Mouse (Mus musculus) intestine, embryonic 16.5 days (tissue): ENCODE measurements at regions not wholly inside any gene's neighbourhood (a gene's known extent, or its start where the extent isn't known, plus 50 kb on each side); places are given as distances from the start of the nearest gene placed in this dataset.

Source experiments
- ATAC-seq: fragments of 200-750 bp; cut with Nextera tagmentation; 2 replicates; pipeline ENCODE4 v1.8.0; 2017; ENCODE audit warnings: moderate TSS enrichment, moderate library complexity
- H3K27ac ChIP-seq: fragments of 300-500 bp; sonication (generic); 2 replicates; pipeline ENCODE4 v1.5.1; 2014; ENCODE audit warnings: mild to moderate bottlenecking, low read length
- H3K27me3 ChIP-seq: fragments of 300-500 bp; sonication (generic); replicated peaks from 2 replicates; pipeline ENCODE4 v1.6.1; 2014; ENCODE audit warnings: low read length, control low read depth, mixed read lengths; ENCODE audit not compliant: control insufficient read depth, insufficient read depth
- H3K36me3 ChIP-seq: fragments of 300-500 bp; sonication (generic); 2 replicates; pipeline ENCODE4 v1.6.1; 2014; ENCODE audit warnings: low read length, control low read depth; ENCODE audit not compliant: control insufficient read depth, insufficient read depth
- H3K4me1 ChIP-seq: fragments of 300-500 bp; sonication (generic); 2 replicates; pipeline ENCODE4 v1.6.1; 2014; ENCODE audit warnings: low read length, control low read depth, mixed read lengths; ENCODE audit not compliant: control insufficient read depth, insufficient read depth
- H3K4me2 ChIP-seq: fragments of 300-500 bp; sonication (generic); 2 replicates; pipeline ENCODE4 v1.6.1; 2014; ENCODE audit warnings: low read depth, low read length, control low read depth
- H3K4me3 ChIP-seq: fragments of 300-500 bp; sonication (generic); 2 replicates; pipeline ENCODE4 v1.5.1; 2014; ENCODE audit warnings: mild to moderate bottlenecking, low read length
- H3K9ac ChIP-seq: fragments of 300-500 bp; sonication (generic); 2 replicates; pipeline ENCODE4 v1.6.1; 2014; ENCODE audit warnings: low read depth, low read length
- H3K9me3 ChIP-seq: fragments of 300-500 bp; sonication (generic); 2 replicates; pipeline ENCODE4 v1.6.1; 2016; ENCODE audit warnings: low read length, control low read depth; ENCODE audit not compliant: control insufficient read depth
- WGBS: fragments of 180-500 bp; shearing (Covaris S2); extraction: QIAGEN DNeasy Blood & Tissue Kit; methylation state at CpG from one replicate; pipeline ENCODE4 v1.1.7; 2014; 5-methylcytosine and 5-hydroxymethylcytosine counted together

- Histone ChIP-seq H3K9ac (no peak overlapping the region), H3K4me2 (no peak overlapping the region), H3K4me3 (no peak overlapping the region), H3K9me3 (no peaks in the 10 kb centered on the region), H3K27me3 (no peaks in the 10 kb centered on the region), H3K4me1 (peaks cover 7% of the 10 kb centered on the region; the same call in 1 of the 2 replicates), H3K36me3 (no peaks in the 10 kb centered on the region), H3K27ac (peak overlapping the region; percentile 67)
- 51% methylated on average over 6 of the region's 6 CpGs for WGBS
- peak; percentile 44; the same call in 1 of the 2 replicates for ATAC-seq
Observed at GRCm38 (mm10) chr1:43338096-43338915, 106.1 kb upstream of the Nck2 start.

- no peak overlapping the region for H3K9ac ChIP-seq
- 0 out of 2 replicates have a peak, but pooled peaks cover 3% of the 10 kb centered on the region for H3K4me1 ChIP-seq
- no peak overlapping the region for H3K4me2 ChIP-seq
- H3K4me3 ChIP-seq = no peak overlapping the region
- H3K27ac ChIP-seq = no peak overlapping the region
- no peaks in the 10 kb centered on the region for H3K27me3 ChIP-seq
- ATAC-seq = no peak
- 94% methylated on average over 2 of the region's 2 CpGs for WGBS
- no peaks in the 10 kb centered on the region for H3K9me3 ChIP-seq
- H3K36me3 ChIP-seq = no peaks in the 10 kb centered on the region
Observed at GRCm38 (mm10) chr1:43342848-43343247, 101.5 kb upstream of the Nck2 start.

DNA sequence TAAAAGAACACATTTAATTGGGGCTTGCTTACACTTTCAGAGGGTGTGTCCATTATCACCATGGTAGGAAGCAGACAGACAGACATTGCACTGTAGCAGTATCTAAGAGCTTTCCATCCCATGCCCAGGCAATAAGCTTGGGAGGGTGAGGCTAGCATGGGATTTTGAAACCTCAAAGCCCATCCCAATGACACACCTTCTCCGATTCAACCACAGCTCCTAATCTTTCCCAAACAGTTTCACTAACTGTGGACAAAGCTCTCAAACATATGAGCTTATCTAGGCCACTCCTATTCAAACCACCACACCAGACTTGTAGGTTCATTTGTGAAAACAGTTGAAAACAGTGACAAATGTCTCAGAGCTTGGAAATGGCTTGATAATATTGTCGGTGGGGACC, 101.0 kb upstream of the Nck2 start:
- H3K4me2 ChIP-seq = no peak overlapping the region
- no peaks in the 10 kb centered on the region for H3K9me3 ChIP-seq
- no peak; the same call in 1 of the 2 replicates for ATAC-seq
- 82% methylated on average over 2 of the region's 2 CpGs for WGBS
- H3K27me3 ChIP-seq = no peaks in the 10 kb centered on the region
- no peak overlapping the region for H3K4me3 ChIP-seq
- no peak overlapping the region for H3K9ac ChIP-seq
- H3K36me3 ChIP-seq = no peaks in the 10 kb centered on the region
- H3K27ac ChIP-seq = no peak overlapping the region
- no peaks in the 10 kb centered on the region for H3K4me1 ChIP-seq

- ATAC-seq = no peak
- Histone ChIP-seq H3K36me3 (no peaks in the 10 kb centered on the region), H3K9me3 (no peaks in the 10 kb centered on the region), H3K4me2 (no peak overlapping the region), H3K27ac (no peak overlapping the region), H3K9ac (no peak overlapping the region), H3K27me3 (no peaks in the 10 kb centered on the region), H3K4me3 (no peak overlapping the region), H3K4me1 (no peaks in the 10 kb centered on the region)
- WGBS = 81% methylated on average over 5 of the region's 5 CpGs
Observed at GRCm38 (mm10) chr1:43344001-43344400, 100.4 kb upstream of the Nck2 start.

DNA sequence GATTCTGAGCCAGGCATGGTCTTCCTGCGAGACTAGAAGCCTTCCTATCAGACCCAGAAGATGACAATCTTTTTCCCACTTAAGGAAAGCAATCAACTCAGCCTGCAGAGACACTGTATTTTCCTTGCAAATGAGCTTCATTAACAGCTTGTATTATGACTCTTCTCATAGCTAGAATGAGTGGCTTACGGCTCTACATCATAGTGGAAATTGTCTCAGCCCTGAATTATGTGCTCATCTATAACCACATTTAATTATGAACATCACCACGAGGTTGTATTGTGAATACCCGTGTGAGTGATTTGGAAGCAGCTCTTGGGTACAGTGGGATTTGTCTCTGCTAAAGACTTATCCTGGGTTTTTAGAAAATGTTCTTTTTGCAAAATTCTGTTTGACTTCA, 97.2 kb upstream of the Nck2 start:
- no peaks in the 10 kb centered on the region for H3K27me3 ChIP-seq
- no peak for ATAC-seq
- no peaks in the 10 kb centered on the region for H3K9me3 ChIP-seq
- no peak overlapping the region for H3K27ac ChIP-seq
- no peaks in the 10 kb centered on the region for H3K36me3 ChIP-seq
- H3K4me2 ChIP-seq = no peak overlapping the region
- no peak overlapping the region for H3K9ac ChIP-seq
- 74% methylated on average over 4 of the region's 4 CpGs for WGBS
- H3K4me1 ChIP-seq = no peaks in the 10 kb centered on the region
- no peak overlapping the region for H3K4me3 ChIP-seq

DNA sequence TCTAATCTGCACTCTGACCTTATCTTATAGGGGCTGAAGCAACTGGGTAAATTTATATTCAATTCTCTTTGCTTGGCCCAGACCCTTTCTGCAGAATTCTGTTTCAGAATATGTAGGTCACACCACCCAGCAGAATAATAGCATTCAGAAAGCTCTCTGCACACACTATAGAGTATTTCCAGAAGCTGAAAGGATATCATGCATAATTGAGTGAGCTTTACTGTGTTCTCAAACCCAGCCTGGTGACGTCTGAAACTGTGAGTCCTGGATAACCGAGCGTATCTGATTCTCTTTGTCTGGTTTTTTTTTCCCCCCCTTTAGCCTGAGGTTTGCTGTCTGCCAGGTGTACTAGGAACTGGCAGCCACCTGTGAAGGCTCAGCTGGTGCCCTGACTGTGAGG, 94.4 kb upstream of the Nck2 start:
- Histone ChIP-seq H3K36me3 (no peaks in the 10 kb centered on the region), H3K9me3 (0 out of 2 replicates have a peak, but pooled peaks cover 2% of the 10 kb centered on the region), H3K4me3 (no peak overlapping the region), H3K27ac (no peak overlapping the region), H3K27me3 (no peaks in the 10 kb centered on the region), H3K4me1 (no peaks in the 10 kb centered on the region), H3K9ac (no peak overlapping the region), H3K4me2 (no peak overlapping the region)
- 82% methylated on average over 3 of the region's 3 CpGs for WGBS
- no peak for ATAC-seq

DNA sequence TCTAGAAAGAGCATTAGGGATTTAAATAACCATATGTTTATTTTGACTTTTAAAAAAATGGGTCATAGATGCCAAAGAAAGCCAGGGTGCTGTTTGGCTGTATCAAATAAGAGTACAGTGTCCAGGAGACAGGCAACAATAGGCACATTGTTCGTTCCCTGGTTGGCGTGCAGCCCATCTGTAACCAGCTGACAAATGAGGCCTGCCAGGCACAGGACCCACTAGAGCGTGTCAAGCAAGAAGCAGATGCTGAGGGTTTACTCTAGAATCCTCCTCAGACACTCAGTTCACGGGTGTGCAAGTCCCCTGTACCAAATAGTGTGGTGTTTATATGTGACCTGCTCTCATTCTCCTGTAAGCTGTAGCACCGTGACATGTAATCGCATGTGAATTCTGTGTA, 86.2 kb upstream of the Nck2 start:
- Histone ChIP-seq H3K9me3 (0 out of 2 replicates have a peak, but pooled peaks cover 2% of the 10 kb centered on the region), H3K4me1 (peaks cover 15% of the 10 kb centered on the region), H3K27me3 (no peaks in the 10 kb centered on the region), H3K9ac (no peak overlapping the region), H3K4me2 (no peak overlapping the region), H3K27ac (no peak overlapping the region), H3K4me3 (no peak overlapping the region), H3K36me3 (no peaks in the 10 kb centered on the region)
- 55% methylated on average over 6 of the region's 6 CpGs for WGBS
- ATAC-seq = no peak

GRCm38 (mm10) chr1:43359662-43360061, 84.7 kb upstream of the Nck2 start:
- peak; percentile 52; the same call in 1 of the 2 replicates for ATAC-seq
- H3K9ac ChIP-seq = no peak overlapping the region
- H3K36me3 ChIP-seq = no peaks in the 10 kb centered on the region
- H3K4me3 ChIP-seq = no peak overlapping the region
- H3K4me1 ChIP-seq = peaks cover 15% of the 10 kb centered on the region
- H3K27ac ChIP-seq = no peak overlapping the region
- 83% methylated on average over 4 of the region's 4 CpGs for WGBS
- 0 out of 2 replicates have a peak, but pooled peaks cover 2% of the 10 kb centered on the region for H3K9me3 ChIP-seq
- no peaks in the 10 kb centered on the region for H3K27me3 ChIP-seq
- H3K4me2 ChIP-seq = no peak overlapping the region

GRCm38 (mm10) chr1:43360291-43360690, 84.1 kb upstream of the Nck2 start:
- Histone ChIP-seq H3K4me1 (peaks cover 15% of the 10 kb centered on the region), H3K27ac (peak overlapping the region; percentile 72; the same call in 1 of the 2 replicates), H3K4me3 (no peak overlapping the region), H3K36me3 (no peaks in the 10 kb centered on the region), H3K27me3 (no peaks in the 10 kb centered on the region), H3K4me2 (no peak overlapping the region), H3K9ac (no peak overlapping the region; the same call in 1 of the 2 replicates), H3K9me3 (no peaks in the 10 kb centered on the region)
- WGBS = 31% methylated on average over 8 of the region's 8 CpGs
- ATAC-seq = no peak; the same call in 1 of the 2 replicates
